Mouse (Mus musculus): ENCODE measurements at regions not wholly inside any gene's neighbourhood (a gene's known extent, or its start where the extent isn't known, plus 50 kb on each side); places are given as distances from the start of the nearest gene placed in this dataset.

- Histone ChIP-seq H3K36me3 (replicated peaks; ENCODE audit: control insufficient read depth, insufficient read depth, low read length) (no peaks in the 10 kb centered on the region), H3K4me1 (ENCODE audit: control insufficient read depth, insufficient read depth) (no peaks in the 10 kb centered on the region), H3K4me3 (ENCODE audit: low read depth, low read length) (no peak overlapping the region), H3K27me3 (ENCODE audit: control insufficient read depth, insufficient read depth, low read length) (peaks cover 20% of the 10 kb centered on the region; the same call in 1 of the 2 replicates), H3K9ac (replicated peaks; ENCODE audit: low read depth, low read length) (no peak overlapping the region), H3K4me2 (ENCODE audit: low read depth, low read length) (no peak overlapping the region), H3K9me3 (replicated peaks; ENCODE audit: control insufficient read depth, low read length) (no peaks in the 10 kb centered on the region), H3K27ac (ENCODE audit: low read depth) (no peak overlapping the region)
- ATAC-seq (ENCODE audit: insufficient read depth, low read depth) (no peak), DNase-seq (ENCODE audit: low spot score) (no peak)
- WGBS = 100% methylated on average over 2 of the region's 2 CpGs
- no peak for TF ChIP-seq EP300 (IDR thresholded peaks at IDR 0.05; ENCODE audit: low read depth)
- no peak for TF ChIP-seq CTCF (IDR thresholded peaks at IDR 0.05; ENCODE audit: low read depth)
Measured at GRCm38 (mm10) chr9:47327575-47327974, 202.4 kb upstream of the Cadm1 start.

- Histone ChIP-seq H3K4me3 (ENCODE audit: low read depth, low read length) (no peak overlapping the region), H3K27ac (ENCODE audit: low read depth) (no peak overlapping the region), H3K9ac (replicated peaks; ENCODE audit: low read depth, low read length) (no peak overlapping the region), H3K27me3 (ENCODE audit: control insufficient read depth, insufficient read depth, low read length) (peaks cover 32% of the 10 kb centered on the region; the same call in 1 of the 2 replicates), H3K4me2 (ENCODE audit: low read depth, low read length) (no peak overlapping the region), H3K9me3 (replicated peaks; ENCODE audit: control insufficient read depth, low read length) (no peaks in the 10 kb centered on the region), H3K4me1 (ENCODE audit: control insufficient read depth, insufficient read depth) (no peaks in the 10 kb centered on the region), H3K36me3 (replicated peaks; ENCODE audit: control insufficient read depth, insufficient read depth, low read length) (no peaks in the 10 kb centered on the region)
- TF ChIP-seq CTCF (IDR thresholded peaks at IDR 0.05; ENCODE audit: low read depth) = peak; percentile 36
- no peak for TF ChIP-seq EP300 (IDR thresholded peaks at IDR 0.05; ENCODE audit: low read depth)
- DNase-seq (ENCODE audit: low spot score) (no peak), ATAC-seq (ENCODE audit: insufficient read depth, low read depth) (no peak)
- 76% methylated on average over 4 of the region's 4 CpGs for WGBS
Measured at GRCm38 (mm10) chr9:47332929-47333328, 197.0 kb upstream of the Cadm1 start.

- H3K4me3 ChIP-seq (ENCODE audit: low read depth, low read length) = no peak overlapping the region
- H3K9ac ChIP-seq (replicated peaks; ENCODE audit: low read depth, low read length) = no peak overlapping the region
- H3K27ac ChIP-seq (ENCODE audit: low read depth) = no peak overlapping the region
- peak; percentile 21; the same call in 1 of the 2 replicates for TF ChIP-seq CTCF (IDR thresholded peaks at IDR 0.05; ENCODE audit: low read depth)
- TF ChIP-seq EP300 (IDR thresholded peaks at IDR 0.05; ENCODE audit: low read depth) = no peak
- peaks cover 32% of the 10 kb centered on the region; the same call in 1 of the 2 replicates for H3K27me3 ChIP-seq (ENCODE audit: control insufficient read depth, insufficient read depth, low read length)
- no peaks in the 10 kb centered on the region for H3K9me3 ChIP-seq (replicated peaks; ENCODE audit: control insufficient read depth, low read length)
- ATAC-seq (ENCODE audit: insufficient read depth, low read depth) (no peak), DNase-seq (ENCODE audit: low spot score) (no peak)
- 59% methylated on average over 4 of the region's 4 CpGs for WGBS
- H3K36me3 ChIP-seq (replicated peaks; ENCODE audit: control insufficient read depth, insufficient read depth, low read length) = no peaks in the 10 kb centered on the region
- no peak overlapping the region for H3K4me2 ChIP-seq (ENCODE audit: low read depth, low read length)
- H3K4me1 ChIP-seq (ENCODE audit: control insufficient read depth, insufficient read depth) = no peaks in the 10 kb centered on the region
Measured at GRCm38 (mm10) chr9:47338221-47338620, 191.8 kb upstream of the Cadm1 start.

- H3K9ac ChIP-seq (replicated peaks; ENCODE audit: low read depth, low read length) = no peak overlapping the region
- H3K9me3 ChIP-seq (replicated peaks; ENCODE audit: control insufficient read depth, low read length) = no peaks in the 10 kb centered on the region
- DNase-seq (ENCODE audit: low spot score) (no peak), ATAC-seq (ENCODE audit: insufficient read depth, low read depth) (no peak)
- H3K4me1 ChIP-seq (ENCODE audit: control insufficient read depth, insufficient read depth) = peaks cover 8% of the 10 kb centered on the region; the same call in 1 of the 2 replicates
- WGBS = 51% methylated on average over 2 of the region's 2 CpGs
- no peaks in the 10 kb centered on the region for H3K36me3 ChIP-seq (replicated peaks; ENCODE audit: control insufficient read depth, insufficient read depth, low read length)
- no peak overlapping the region for H3K4me3 ChIP-seq (ENCODE audit: low read depth, low read length)
- H3K4me2 ChIP-seq (ENCODE audit: low read depth, low read length) = no peak overlapping the region
- TF ChIP-seq EP300 (IDR thresholded peaks at IDR 0.05; ENCODE audit: low read depth) = no peak
- TF ChIP-seq CTCF (IDR thresholded peaks at IDR 0.05; ENCODE audit: low read depth) = no peak
- peaks cover 33% of the 10 kb centered on the region for H3K27me3 ChIP-seq (ENCODE audit: control insufficient read depth, insufficient read depth, low read length)
- no peak overlapping the region for H3K27ac ChIP-seq (ENCODE audit: low read depth)
Measured at GRCm38 (mm10) chr9:47346527-47347111, 183.4 kb upstream of the Cadm1 start.

- DNase-seq (ENCODE audit: low spot score) (no peak), ATAC-seq (ENCODE audit: insufficient read depth, low read depth) (no peak)
- WGBS = 75% methylated on average over 5 of the region's 5 CpGs
- no peak for TF ChIP-seq CTCF (IDR thresholded peaks at IDR 0.05; ENCODE audit: low read depth)
- TF ChIP-seq EP300 (IDR thresholded peaks at IDR 0.05; ENCODE audit: low read depth) = no peak
- Histone ChIP-seq H3K4me1 (ENCODE audit: control insufficient read depth, insufficient read depth) (peaks cover 12% of the 10 kb centered on the region), H3K4me2 (ENCODE audit: low read depth, low read length) (no peak overlapping the region), H3K36me3 (replicated peaks; ENCODE audit: control insufficient read depth, insufficient read depth, low read length) (no peaks in the 10 kb centered on the region), H3K9me3 (replicated peaks; ENCODE audit: control insufficient read depth, low read length) (no peaks in the 10 kb centered on the region), H3K27ac (ENCODE audit: low read depth) (no peak overlapping the region), H3K27me3 (ENCODE audit: control insufficient read depth, insufficient read depth, low read length) (peaks cover 49% of the 10 kb centered on the region), H3K4me3 (ENCODE audit: low read depth, low read length) (no peak overlapping the region), H3K9ac (replicated peaks; ENCODE audit: low read depth, low read length) (no peak overlapping the region)
Measured at GRCm38 (mm10) chr9:47350301-47350700, 179.7 kb upstream of the Cadm1 start.

GRCm38 (mm10) chr9:47351036-47351435 is 178.9 kb upstream of the Cadm1 start:
- ATAC-seq (ENCODE audit: insufficient read depth, low read depth) (no peak), DNase-seq (ENCODE audit: low spot score) (no peak)
- Histone ChIP-seq H3K27ac (ENCODE audit: low read depth) (no peak overlapping the region), H3K4me3 (ENCODE audit: low read depth, low read length) (no peak overlapping the region), H3K9ac (replicated peaks; ENCODE audit: low read depth, low read length) (no peak overlapping the region), H3K36me3 (replicated peaks; ENCODE audit: control insufficient read depth, insufficient read depth, low read length) (no peaks in the 10 kb centered on the region), H3K9me3 (replicated peaks; ENCODE audit: control insufficient read depth, low read length) (no peaks in the 10 kb centered on the region), H3K4me1 (ENCODE audit: control insufficient read depth, insufficient read depth) (peaks cover 13% of the 10 kb centered on the region), H3K27me3 (ENCODE audit: control insufficient read depth, insufficient read depth, low read length) (peaks cover 56% of the 10 kb centered on the region), H3K4me2 (ENCODE audit: low read depth, low read length) (no peak overlapping the region)
- TF ChIP-seq CTCF (IDR thresholded peaks at IDR 0.05; ENCODE audit: low read depth) = no peak
- WGBS = 84% methylated on average over 6 of the region's 6 CpGs
